Mouse (Mus musculus) stomach, embryonic 16.5 days (tissue): ENCODE measurements around the gene Slc25a26. TPM values are rescaled to one million over a fixed set of nuclear protein-coding genes. Genes with fewer than 3 reads are reported as not detected.

Experiments used
- ATAC-seq: fragments of 200-750 bp; cut with Nextera tagmentation; 2 replicates; pipeline ENCODE4 v1.8.0; 2017; ENCODE audit warnings: moderate number of reproducible peaks, moderate TSS enrichment; ENCODE audit not compliant: insufficient read depth, low FRiP score
- H3K27ac ChIP-seq: fragments of 300-500 bp; sonication (generic); 2 replicates; pipeline ENCODE4 v1.5.1; 2014; ENCODE audit warnings: low read length
- H3K27me3 ChIP-seq: fragments of 300-500 bp; sonication (generic); 2 replicates; pipeline ENCODE4 v1.6.1; 2014; ENCODE audit warnings: low read length, control low read depth, mixed read lengths; ENCODE audit not compliant: control insufficient read depth, insufficient read depth
- H3K36me3 ChIP-seq: fragments of 300-500 bp; sonication (generic); 2 replicates; pipeline ENCODE4 v1.6.1; 2014; ENCODE audit warnings: low read length; ENCODE audit not compliant: control insufficient read depth, insufficient read depth
- H3K4me1 ChIP-seq: fragments of 300-500 bp; sonication (generic); 2 replicates; pipeline ENCODE4 v1.6.1; 2014; ENCODE audit warnings: low read length, control low read depth, mixed read lengths; ENCODE audit not compliant: control insufficient read depth, insufficient read depth
- H3K4me2 ChIP-seq: fragments of 300-500 bp; sonication (generic); 2 replicates; pipeline ENCODE4 v1.6.1; 2014; ENCODE audit warnings: low read depth, low read length, mixed read lengths
- H3K4me3 ChIP-seq: fragments of 300-500 bp; sonication (generic); replicated peaks from 2 replicates; pipeline ENCODE4 v1.5.1; 2014; ENCODE audit warnings: mild to moderate bottlenecking, low read length
- H3K9ac ChIP-seq: fragments of 300-500 bp; sonication (generic); 2 replicates; pipeline ENCODE4 v1.6.1; 2014; ENCODE audit warnings: low read length
- H3K9me3 ChIP-seq: fragments of 300-500 bp; sonication (generic); replicated peaks from 2 replicates; pipeline ENCODE4 v1.6.1; 2016; ENCODE audit warnings: low read length, control low read depth; ENCODE audit not compliant: control insufficient read depth
- whole genome bisulfite sequencing: fragments of 180-500 bp; shearing (Covaris S2); extraction: QIAGEN DNeasy Blood & Tissue Kit; methylation state at CpG from one replicate; pipeline ENCODE4 v1.1.7; 2014; 5-methylcytosine and 5-hydroxymethylcytosine counted together
- polyA plus RNA-seq: library from polyadenylated mRNA; unstranded; fragments of >200 nt; fragmentation: Nextera tagmentation; extraction: Ambion mirVana; gene quantifications from 2 replicates; pipeline ENCODE4 v1.2.1, GENCODE M21; 2015

Gene Slc25a26
- polyA plus RNA-seq, 1 experiment from 2014 or later: 8.2 TPM

GRCm38 (mm10) chr6:94646902-94647301 is 146.8 kb downstream of the Slc25a26 start:
- ATAC-seq: no peak
- Histone ChIP-seq H3K27me3 (no peaks in the 10 kb centered on the region), H3K36me3 (no peaks in the 10 kb centered on the region), H3K4me1 (peaks cover 55% of the 10 kb centered on the region), H3K27ac (no peak overlapping the region), H3K4me2 (no peak overlapping the region), H3K4me3 (no peak overlapping the region), H3K9me3 (no peaks in the 10 kb centered on the region), H3K9ac (no peak overlapping the region)
- 60% methylated on average over 6 of the region's 6 CpGs for WGBS

GRCm38 (mm10) chr6:94647574-94648430 is 147.7 kb downstream of the Slc25a26 start:
- Histone ChIP-seq H3K9ac (0 out of 2 replicates have a peak overlapping the region, but pooled peaks have one; percentile 41), H3K4me3 (no peak overlapping the region), H3K4me1 (peaks cover 59% of the 10 kb centered on the region), H3K27me3 (no peaks in the 10 kb centered on the region), H3K9me3 (no peaks in the 10 kb centered on the region), H3K4me2 (peak overlapping the region; percentile 23; the same call in 1 of the 2 replicates), H3K27ac (peak overlapping the region; percentile 70), H3K36me3 (no peaks in the 10 kb centered on the region)
- ATAC-seq: peak; percentile 79
- WGBS: 14% methylated on average over 10 of the region's 10 CpGs

GRCm38 (mm10) chr6:94648496-94648895 is 148.4 kb downstream of the Slc25a26 start:
- Histone ChIP-seq H3K9ac (peak overlapping the region; percentile 41; the same call in 1 of the 2 replicates), H3K9me3 (no peaks in the 10 kb centered on the region), H3K4me3 (no peak overlapping the region), H3K27me3 (no peaks in the 10 kb centered on the region), H3K36me3 (no peaks in the 10 kb centered on the region), H3K4me2 (peak overlapping the region; percentile 23; the same call in 1 of the 2 replicates), H3K27ac (peak overlapping the region; percentile 70), H3K4me1 (peaks cover 65% of the 10 kb centered on the region)
- ATAC-seq: no peak; the same call in 1 of the 2 replicates
- WGBS: 30% methylated on average over 4 of the region's 4 CpGs

- H3K36me3 ChIP-seq: no peaks in the 10 kb centered on the region
- H3K27me3 ChIP-seq: no peaks in the 10 kb centered on the region
- no peak overlapping the region for H3K4me2 ChIP-seq
- no peak for ATAC-seq
- H3K27ac ChIP-seq: no peak overlapping the region
- peaks cover 65% of the 10 kb centered on the region for H3K4me1 ChIP-seq
- WGBS: 85% methylated on average over 1 of the region's 1 CpGs
- H3K9ac ChIP-seq: no peak overlapping the region
- H3K9me3 ChIP-seq: no peaks in the 10 kb centered on the region
- no peak overlapping the region for H3K4me3 ChIP-seq
Observed at GRCm38 (mm10) chr6:94649637-94650036, 149.5 kb downstream of the Slc25a26 start.

- H3K9ac ChIP-seq: no peak overlapping the region
- no peaks in the 10 kb centered on the region for H3K36me3 ChIP-seq
- 67% methylated on average over 17 of the region's 17 CpGs for WGBS
- H3K27ac ChIP-seq: no peak overlapping the region
- no peak for ATAC-seq
- H3K4me1 ChIP-seq: peaks cover 53% of the 10 kb centered on the region
- no peak overlapping the region for H3K4me2 ChIP-seq
- no peaks in the 10 kb centered on the region for H3K27me3 ChIP-seq
- no peaks in the 10 kb centered on the region for H3K9me3 ChIP-seq
- H3K4me3 ChIP-seq: no peak overlapping the region
Observed at GRCm38 (mm10) chr6:94651541-94651940, 151.4 kb downstream of the Slc25a26 start.

GRCm38 (mm10) chr6:94652659-94653213 is 152.6 kb downstream of the Slc25a26 start:
- H3K4me2 ChIP-seq: no peak overlapping the region
- no peak overlapping the region for H3K9ac ChIP-seq
- H3K27me3 ChIP-seq: no peaks in the 10 kb centered on the region
- 58% methylated on average over 6 of the region's 6 CpGs for WGBS
- no peaks in the 10 kb centered on the region for H3K9me3 ChIP-seq
- no peak overlapping the region for H3K4me3 ChIP-seq
- no peak for ATAC-seq
- H3K27ac ChIP-seq: no peak overlapping the region
- no peaks in the 10 kb centered on the region for H3K36me3 ChIP-seq
- peaks cover 50% of the 10 kb centered on the region for H3K4me1 ChIP-seq

GRCm38 (mm10) chr6:94653388-94654316 is 153.5 kb downstream of the Slc25a26 start:
- peak; percentile 6; the same call in 1 of the 2 replicates for ATAC-seq
- Histone ChIP-seq H3K4me1 (peaks cover 47% of the 10 kb centered on the region), H3K36me3 (no peaks in the 10 kb centered on the region), H3K9me3 (no peaks in the 10 kb centered on the region), H3K4me2 (no peak overlapping the region), H3K9ac (no peak overlapping the region), H3K27ac (0 out of 2 replicates have a peak overlapping the region, but pooled peaks have one; percentile 12), H3K27me3 (no peaks in the 10 kb centered on the region), H3K4me3 (no peak overlapping the region)
- 61% methylated on average over 10 of the region's 10 CpGs for WGBS
